Mouse (Mus musculus) mouse trophoblast stem cell (cell line): ENCODE results near the gene Arpp21.

Experiments
- in situ Hi-C, 2 experiments: fragments of 300-500 bp; cut with MseI, MboI; formaldehyde crosslinking; loops; 2 replicates in 1 of 2; 3 replicates in 1 of 2; pipeline ENCODE4 v1.15.1; 2025

The Arpp21 gene

DNA sequence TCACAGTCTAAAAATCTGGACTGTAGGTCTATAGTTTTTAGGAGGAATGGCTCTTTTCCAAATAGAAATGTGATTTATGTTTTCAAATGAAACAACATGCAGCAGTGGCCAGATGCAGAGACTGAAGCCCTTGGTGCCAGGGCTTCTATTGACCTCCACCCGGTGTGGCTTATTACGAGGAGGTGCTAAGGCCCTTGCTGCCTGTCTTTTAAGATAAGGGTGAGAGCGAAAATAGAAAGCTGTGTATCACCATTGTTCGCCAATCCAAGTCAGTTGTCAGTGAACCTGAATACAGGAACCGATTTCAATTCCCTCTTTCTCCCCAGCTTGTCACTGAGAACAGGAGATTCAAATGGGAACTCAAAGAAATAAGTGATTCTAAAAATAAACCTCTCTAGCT lies 57.3 kb downstream of the Arpp21 start:
- in situ Hi-C loops, result no loop called here

- in situ Hi-C loops, result no loop called here
Observed at GRCm38 (mm10) chr9:112177569-112177968, 58.2 kb downstream of the Arpp21 start.

DNA sequence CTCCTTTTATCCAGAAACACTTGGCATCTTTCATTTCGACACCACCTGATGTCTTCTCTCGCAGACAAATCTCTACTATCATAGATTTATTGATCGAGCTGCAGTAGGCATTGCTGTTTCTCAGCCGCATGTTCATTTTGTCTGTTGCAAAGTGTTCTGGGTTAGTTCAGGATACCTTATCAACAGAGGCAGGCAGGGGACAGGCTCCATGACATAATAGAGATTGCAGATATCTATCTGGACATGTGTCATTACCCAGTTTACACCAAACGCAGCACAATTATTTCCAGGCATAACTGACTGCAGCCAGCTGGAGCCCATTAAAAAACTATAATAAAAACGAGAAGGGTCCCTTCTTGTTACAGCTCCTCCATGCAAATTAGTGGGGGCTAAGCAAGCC lies 59.4 kb downstream of the Arpp21 start:
- in situ Hi-C loops, result no loop called here

DNA sequence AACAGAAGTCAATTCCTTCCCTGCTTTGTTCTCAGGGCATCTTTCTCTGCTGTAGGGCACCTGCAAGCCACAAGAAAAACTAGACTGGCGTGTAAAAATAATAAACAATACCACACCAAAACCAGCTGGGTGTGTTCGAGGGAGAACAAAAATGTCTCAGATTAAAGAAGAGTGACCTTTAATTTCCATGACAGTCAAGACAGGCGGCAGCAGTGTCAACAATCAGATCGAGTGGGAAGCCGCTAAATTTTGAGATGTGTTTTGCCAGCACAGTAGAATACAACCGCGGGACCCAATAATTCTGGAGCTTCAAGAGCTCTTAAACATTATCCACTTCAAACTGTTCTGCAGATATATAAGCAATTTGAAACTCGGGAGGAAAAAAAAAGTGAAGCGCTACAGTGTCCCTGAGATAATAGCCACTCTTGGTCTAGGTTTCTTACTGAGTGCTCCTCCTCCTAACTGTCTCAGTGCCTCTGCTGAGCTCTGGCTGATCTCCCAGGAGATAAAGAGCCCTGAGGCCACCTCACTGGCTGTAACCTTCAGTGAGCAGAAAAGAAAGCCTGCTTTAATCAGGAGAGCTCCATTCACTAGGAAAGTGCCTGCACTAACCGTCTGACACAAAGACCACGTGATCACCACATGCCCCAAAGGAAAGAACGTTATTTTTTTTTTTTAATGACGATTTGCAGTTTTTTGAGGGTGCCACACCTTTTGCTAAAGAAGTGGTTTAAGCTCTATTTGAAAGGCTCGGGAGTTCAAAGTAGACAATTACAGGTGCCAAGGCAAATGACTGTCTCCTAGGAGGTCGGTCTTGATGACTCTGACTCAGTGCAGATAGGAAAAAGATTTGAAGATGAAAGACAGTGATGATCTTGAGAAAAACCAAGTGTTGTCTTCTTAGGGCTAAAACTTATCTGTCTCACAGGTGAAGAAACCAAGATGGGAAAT lies 61.1 kb downstream of the Arpp21 start:
- in situ Hi-C loops, result no loop called here

- in situ Hi-C loops, result no loop called here
Observed at GRCm38 (mm10) chr9:112173778-112174177, 62.0 kb downstream of the Arpp21 start.

DNA sequence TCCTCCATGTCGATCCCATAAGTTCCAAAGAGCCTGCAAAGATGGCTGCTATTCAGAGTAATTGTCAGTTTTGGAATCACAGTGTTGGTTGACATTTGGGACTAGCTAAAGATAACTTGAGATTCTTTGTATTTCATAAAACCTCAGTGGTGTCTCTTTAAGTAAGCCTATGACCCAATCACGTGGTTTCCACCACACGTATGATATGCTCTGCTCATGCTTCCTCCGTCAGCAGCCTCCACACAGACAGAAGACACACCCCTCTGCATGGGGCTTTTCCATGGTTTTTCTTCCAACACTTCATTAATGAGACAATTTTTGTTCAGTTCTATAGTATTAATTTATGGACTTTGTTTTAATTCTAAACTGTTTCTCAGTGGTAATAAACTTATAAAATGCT lies 71.1 kb downstream of the Arpp21 start:
- in situ Hi-C loops, result no loop called here

DNA sequence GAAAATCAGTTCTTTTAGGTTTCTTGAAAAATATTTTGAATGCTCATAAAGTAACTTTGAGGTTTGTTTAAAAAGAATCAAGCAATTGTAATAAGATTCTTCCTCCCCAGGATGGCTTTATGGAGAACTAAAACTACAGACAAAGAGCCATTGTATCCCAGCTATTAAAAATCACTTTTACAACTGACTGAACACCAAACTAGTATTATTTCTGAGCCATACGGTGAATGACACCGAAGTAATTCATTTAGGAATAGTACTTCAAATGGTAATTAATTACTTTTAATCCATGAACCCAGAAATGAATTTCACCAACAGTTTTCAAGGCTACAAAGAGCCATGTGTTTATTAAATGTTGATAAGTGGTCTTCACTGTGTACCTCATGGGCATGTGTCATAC lies 74.8 kb downstream of the Arpp21 start:
- in situ Hi-C loops, result no loop called here

DNA sequence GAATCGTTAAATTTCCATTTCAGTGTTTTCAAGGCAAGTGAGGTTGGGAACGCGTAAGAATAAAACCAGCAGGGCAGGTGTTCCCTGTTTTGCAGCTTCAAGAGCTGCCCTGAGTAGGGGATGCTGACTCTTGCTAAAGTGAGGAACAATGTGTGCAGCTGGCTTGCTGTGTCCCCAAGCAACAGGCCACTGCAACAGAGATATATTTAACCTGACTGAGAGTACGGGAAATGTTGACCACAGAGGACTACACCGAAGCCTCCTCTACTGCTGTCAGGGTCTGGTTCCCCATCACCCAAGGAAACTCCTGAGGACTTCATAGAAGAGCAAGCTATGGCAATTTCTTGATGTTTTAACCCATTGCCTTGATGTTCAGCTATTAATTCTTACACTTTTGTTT lies 81.8 kb downstream of the Arpp21 start:
- in situ Hi-C loops, result no loop called here

GRCm38 (mm10) chr9:112152762-112153161 lies 83.0 kb downstream of the Arpp21 start:
- in situ Hi-C loops, result no loop called here

- in situ Hi-C loops, result no loop called here
Observed at GRCm38 (mm10) chr9:112151177-112151576, 84.6 kb downstream of the Arpp21 start.

- in situ Hi-C loops, result no loop called here
Observed at GRCm38 (mm10) chr9:112140658-112141057, 95.1 kb downstream of the Arpp21 start.

DNA sequence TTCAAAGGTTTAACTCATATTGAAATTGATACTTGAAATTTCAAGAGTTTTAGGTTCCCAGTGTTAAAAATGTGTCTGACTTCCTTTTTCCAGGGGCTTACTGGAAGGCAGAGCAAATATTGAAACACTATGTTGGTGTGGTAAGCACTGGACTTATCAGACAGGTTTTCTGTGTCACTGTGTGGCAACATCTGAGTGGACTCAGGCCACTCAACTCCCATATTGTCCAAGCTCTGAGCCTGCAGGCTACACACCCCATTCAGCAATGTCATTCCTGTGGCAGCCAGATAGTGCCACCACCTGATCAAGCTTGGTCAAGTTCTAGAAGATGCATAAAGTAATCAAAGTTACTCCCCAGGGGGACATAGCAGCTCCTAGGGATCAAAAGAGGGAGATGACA lies 97.9 kb downstream of the Arpp21 start:
- in situ Hi-C loops, result no loop called here

DNA sequence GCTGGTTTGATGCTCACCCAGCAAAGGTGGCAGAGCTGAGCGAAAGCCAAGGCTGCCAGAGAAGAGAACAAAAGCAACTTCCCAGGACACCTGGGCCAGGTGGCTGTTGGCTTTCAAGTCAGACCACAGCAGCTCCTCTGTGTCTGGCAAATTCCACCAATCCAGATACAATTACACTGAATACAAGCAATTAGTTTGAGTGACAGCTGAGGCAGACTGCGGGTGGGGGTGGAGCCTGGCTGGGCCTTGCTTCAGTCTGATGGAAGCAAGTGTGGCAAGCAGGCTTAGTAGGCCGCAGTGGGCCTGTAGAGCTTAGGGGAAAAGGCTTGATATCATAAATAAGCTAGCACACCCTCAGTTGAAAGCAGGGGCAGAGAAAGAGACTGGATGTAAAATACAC lies 104.9 kb downstream of the Arpp21 start:
- in situ Hi-C loops, result no loop called here

GRCm38 (mm10) chr9:112124667-112125066 lies 111.1 kb downstream of the Arpp21 start:
- in situ Hi-C loops, result no loop called here

DNA sequence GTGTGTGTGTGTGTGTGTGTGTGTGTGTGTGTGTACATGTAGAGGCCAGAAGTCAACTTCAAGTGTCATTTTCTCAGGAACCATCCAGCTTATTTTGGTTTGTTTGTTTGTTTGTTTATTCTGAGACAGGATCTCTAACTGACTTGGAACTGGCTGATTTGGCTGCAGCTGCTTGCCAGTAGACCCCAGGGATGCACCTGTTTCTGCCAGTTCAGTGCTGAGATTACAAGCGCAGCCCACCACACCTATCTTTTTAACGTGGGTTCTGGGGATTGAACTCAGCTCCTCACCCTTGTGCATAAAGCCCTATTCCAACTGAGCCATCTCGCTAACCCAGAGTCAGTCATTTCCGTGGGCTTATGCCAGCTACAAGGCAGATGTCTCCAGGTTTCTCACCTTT lies 111.6 kb downstream of the Arpp21 start:
- in situ Hi-C loops, result no loop called here

DNA sequence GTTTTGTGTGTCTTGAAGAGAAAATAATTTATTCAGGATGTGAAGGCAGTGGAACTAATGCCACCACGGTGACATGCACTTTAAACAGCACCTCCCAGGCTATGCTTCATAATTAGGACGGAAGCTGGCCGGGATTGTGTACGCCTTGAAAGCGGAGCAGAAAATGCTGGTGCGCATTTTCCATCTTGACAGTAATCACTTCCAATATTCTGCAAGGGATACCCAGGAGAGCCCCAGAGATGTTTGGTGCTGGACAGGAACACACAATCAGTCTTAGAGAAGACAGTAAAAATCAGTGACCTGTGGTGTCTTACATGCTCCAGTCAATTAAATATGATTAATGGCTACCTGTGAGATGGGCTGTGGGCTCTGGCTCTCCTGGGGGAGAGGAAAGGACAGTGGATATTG lies 112.3 kb downstream of the Arpp21 start:
- in situ Hi-C loops, result no loop called here

- in situ Hi-C loops, result no loop called here
Observed at GRCm38 (mm10) chr9:112119535-112119934, 116.2 kb downstream of the Arpp21 start.

DNA sequence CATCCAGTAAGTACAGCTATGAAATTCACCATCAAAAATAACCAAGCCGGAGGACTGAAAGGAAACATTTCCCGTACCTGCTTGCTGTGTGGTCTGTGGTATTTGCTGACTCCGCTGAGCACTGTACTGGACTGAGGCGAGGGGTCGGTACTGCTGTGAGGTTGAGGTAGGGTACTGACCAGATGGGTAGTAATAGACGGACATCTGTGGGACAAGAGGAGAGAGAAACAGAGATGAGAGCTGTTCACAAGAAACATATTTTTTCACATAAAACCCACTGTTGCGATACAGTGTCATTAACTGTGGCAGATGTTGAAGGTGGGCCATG lies 116.7 kb downstream of the Arpp21 start:
- in situ Hi-C loops, result no loop called here

- in situ Hi-C loops, result no loop called here
Observed at GRCm38 (mm10) chr9:112118411-112119105, 117.2 kb downstream of the Arpp21 start.

- in situ Hi-C loops, result no loop called here
Observed at GRCm38 (mm10) chr9:112117632-112118410, 117.9 kb downstream of the Arpp21 start.

- in situ Hi-C loops, result no loop called here
Observed at GRCm38 (mm10) chr9:112111610-112112009, 124.1 kb downstream of the Arpp21 start.

GRCm38 (mm10) chr9:112102852-112103192 lies 132.9 kb downstream of the Arpp21 start:
- in situ Hi-C loops, result no loop called here
